Mouse (Mus musculus) large intestine, adult 2 months (tissue): ENCODE data around the gene Igsf21. TPM values are rescaled to one million over a fixed set of nuclear protein-coding genes. Genes with fewer than 3 reads are reported as not detected.

Source experiments
- DNase-seq: peaks from one replicate; pipeline ENCODE4 v3.0.0-alpha.2; 2012; ENCODE audit warnings: low read depth, low spot score
- WGBS: fragments of 180-500 bp; shearing (Covaris S2); methylation state at CpG from one replicate; pipeline ENCODE4 v1.1.7; 2018; 5-methylcytosine and 5-hydroxymethylcytosine counted together
- polyA plus RNA-seq: library from polyadenylated mRNA; depleted of rRNA; stranded (reverse); fragments of >200 nt; gene quantifications from 2 replicates; pipeline ENCODE4 v1.2.3, GENCODE M21; 2012

Igsf21 gene
- polyA plus RNA-seq, 1 experiment, result 0.50 TPM

- no peak for DNase-seq
- WGBS, result 70% methylated on average over 9 of the region's 9 CpGs
Observed at GRCm38 (mm10) chr4:140153711-140154114, 92.9 kb downstream of the Igsf21 start.

- no peak for DNase-seq
- 27% methylated on average over 7 of the region's 7 CpGs for WGBS
Observed at GRCm38 (mm10) chr4:140153101-140153500, 93.5 kb downstream of the Igsf21 start.

GRCm38 (mm10) chr4:140149706-140150105, 96.9 kb downstream of the Igsf21 start:
- no peak for DNase-seq
- WGBS, result 57% methylated on average over 8 of the region's 8 CpGs

GRCm38 (mm10) chr4:140147857-140148695, 98.5 kb downstream of the Igsf21 start:
- no peak for DNase-seq
- 71% methylated on average over 20 of the region's 20 CpGs for WGBS

GRCm38 (mm10) chr4:140147079-140147840, 99.3 kb downstream of the Igsf21 start:
- WGBS, result 73% methylated on average over 15 of the region's 15 CpGs
- DNase-seq, result no peak

GRCm38 (mm10) chr4:140143884-140144525, 102.6 kb downstream of the Igsf21 start:
- 84% methylated on average over 10 of the region's 10 CpGs for WGBS
- no peak for DNase-seq

GRCm38 (mm10) chr4:140143178-140143577, 103.4 kb downstream of the Igsf21 start:
- WGBS, result 92% methylated on average over 6 of the region's 6 CpGs
- DNase-seq, result no peak

GRCm38 (mm10) chr4:140140485-140140884, 106.1 kb downstream of the Igsf21 start:
- 68% methylated on average over 9 of the region's 9 CpGs for WGBS
- DNase-seq, result no peak

GRCm38 (mm10) chr4:140138846-140139245, 107.7 kb downstream of the Igsf21 start:
- 46% methylated on average over 5 of the region's 5 CpGs for WGBS
- no peak for DNase-seq

GRCm38 (mm10) chr4:140131625-140132321, 114.8 kb downstream of the Igsf21 start:
- no peak for DNase-seq
- 43% methylated on average over 9 of the region's 9 CpGs for WGBS

GRCm38 (mm10) chr4:140131201-140131600, 115.4 kb downstream of the Igsf21 start:
- DNase-seq, result no peak
- WGBS, result 8% methylated on average over 5 of the region's 5 CpGs

- WGBS, result 55% methylated on average over 12 of the region's 12 CpGs
- DNase-seq, result no peak
Observed at GRCm38 (mm10) chr4:140129553-140130275, 116.9 kb downstream of the Igsf21 start.

GRCm38 (mm10) chr4:140128116-140128515, 118.5 kb downstream of the Igsf21 start:
- DNase-seq, result no peak
- 74% methylated on average over 11 of the region's 11 CpGs for WGBS

- no peak for DNase-seq
- WGBS, result 79% methylated on average over 7 of the region's 7 CpGs
Observed at GRCm38 (mm10) chr4:140125806-140126205, 120.8 kb downstream of the Igsf21 start.

GRCm38 (mm10) chr4:140122534-140122933, 124.0 kb downstream of the Igsf21 start:
- 73% methylated on average over 5 of the region's 5 CpGs for WGBS

GRCm38 (mm10) chr4:140117275-140117691, 129.3 kb downstream of the Igsf21 start:
- 83% methylated on average over 7 of the region's 7 CpGs for WGBS
- DNase-seq, result no peak

More at GRCm38 (mm10) chr4:140122534-140122933, 124.0 kb downstream of the Igsf21 start:
- DNase-seq, result no peak

GRCm38 (mm10) chr4:140115756-140116155, 130.8 kb downstream of the Igsf21 start:
- WGBS, result 64% methylated on average over 9 of the region's 9 CpGs
- no peak for DNase-seq

- no peak for DNase-seq
- WGBS, result 87% methylated on average over 6 of the region's 6 CpGs
Observed at GRCm38 (mm10) chr4:140115053-140115452, 131.5 kb downstream of the Igsf21 start.
